Mouse (Mus musculus) kidney, postnatal 4 days (tissue): ENCODE measurements around the gene Arl8a.
A peak's percentile ranks its signal among the peaks of the same experiment; 100 is the strongest.

Source experiments
- DNase-seq, 2 experiments: peaks; one replicate each; pipeline ENCODE4 v3.0.0; 2021; ENCODE audit warnings: mixed read lengths in 2 of 2

The Arl8a gene

GRCm38 (mm10) chr1:135133678-135134435 is 12.8 kb upstream of the Arl8a start:
- no peak for DNase-seq

DNA sequence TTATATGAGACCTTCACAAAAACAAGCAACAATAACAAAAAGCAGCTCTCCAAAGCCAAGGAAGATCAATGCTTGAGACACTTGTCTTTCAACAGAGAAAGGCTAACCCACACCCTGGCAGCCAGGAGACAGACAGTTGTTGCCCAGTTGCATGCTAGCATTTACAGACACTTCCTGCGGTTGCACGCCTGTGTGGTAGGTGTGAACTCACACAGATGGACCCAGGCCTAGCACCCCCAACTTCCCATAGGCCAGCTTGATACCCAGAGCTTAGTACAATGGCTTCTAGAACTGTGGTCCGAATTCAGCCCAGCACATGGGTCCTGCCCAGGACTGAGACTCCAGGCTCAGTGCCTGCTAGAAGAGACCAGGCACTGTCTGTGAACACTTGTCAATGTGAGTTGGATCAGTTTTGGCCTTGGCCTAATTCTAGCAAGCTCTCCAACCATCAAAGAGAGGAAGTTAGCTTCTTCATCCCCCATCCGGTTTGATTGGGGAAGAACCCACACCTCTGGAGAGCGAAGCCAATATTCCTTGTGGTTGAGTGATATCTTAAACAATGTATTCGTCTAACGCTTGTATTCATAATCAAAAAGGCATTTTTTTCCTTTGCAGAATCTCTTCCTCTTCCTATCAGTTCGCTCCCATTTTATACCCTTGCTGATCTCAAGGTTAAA is 11.4 kb upstream of the Arl8a start:
- no peak for DNase-seq

- peak; percentile 78 to 79 for DNase-seq
Measured at GRCm38 (mm10) chr1:135136500-135136899, 10.1 kb upstream of the Arl8a start.

GRCm38 (mm10) chr1:135139906-135140305 is 6.7 kb upstream of the Arl8a start:
- no peak for DNase-seq

DNA sequence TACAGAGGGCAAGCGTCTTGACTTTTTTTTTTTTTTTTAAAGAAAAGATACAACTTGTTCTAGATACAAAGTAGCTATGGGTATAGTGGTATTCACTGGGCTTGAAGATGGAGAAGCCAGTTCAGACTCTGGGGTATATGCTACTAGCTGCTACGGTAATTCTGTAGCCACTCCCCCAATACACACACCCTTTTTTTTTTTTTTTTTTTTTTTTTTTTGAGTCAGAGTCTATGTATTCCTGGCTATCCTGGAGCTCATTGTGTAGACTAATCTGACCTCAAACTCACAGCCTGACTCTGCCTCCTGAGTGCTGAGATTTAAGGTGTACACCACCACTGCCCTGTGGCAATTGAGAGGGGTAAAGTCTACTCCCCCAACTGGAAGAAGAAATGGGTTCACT is 4.2 kb upstream of the Arl8a start:
- no peak for DNase-seq

GRCm38 (mm10) chr1:135143940-135144339 is 2.7 kb upstream of the Arl8a start:
- no peak for DNase-seq

DNA sequence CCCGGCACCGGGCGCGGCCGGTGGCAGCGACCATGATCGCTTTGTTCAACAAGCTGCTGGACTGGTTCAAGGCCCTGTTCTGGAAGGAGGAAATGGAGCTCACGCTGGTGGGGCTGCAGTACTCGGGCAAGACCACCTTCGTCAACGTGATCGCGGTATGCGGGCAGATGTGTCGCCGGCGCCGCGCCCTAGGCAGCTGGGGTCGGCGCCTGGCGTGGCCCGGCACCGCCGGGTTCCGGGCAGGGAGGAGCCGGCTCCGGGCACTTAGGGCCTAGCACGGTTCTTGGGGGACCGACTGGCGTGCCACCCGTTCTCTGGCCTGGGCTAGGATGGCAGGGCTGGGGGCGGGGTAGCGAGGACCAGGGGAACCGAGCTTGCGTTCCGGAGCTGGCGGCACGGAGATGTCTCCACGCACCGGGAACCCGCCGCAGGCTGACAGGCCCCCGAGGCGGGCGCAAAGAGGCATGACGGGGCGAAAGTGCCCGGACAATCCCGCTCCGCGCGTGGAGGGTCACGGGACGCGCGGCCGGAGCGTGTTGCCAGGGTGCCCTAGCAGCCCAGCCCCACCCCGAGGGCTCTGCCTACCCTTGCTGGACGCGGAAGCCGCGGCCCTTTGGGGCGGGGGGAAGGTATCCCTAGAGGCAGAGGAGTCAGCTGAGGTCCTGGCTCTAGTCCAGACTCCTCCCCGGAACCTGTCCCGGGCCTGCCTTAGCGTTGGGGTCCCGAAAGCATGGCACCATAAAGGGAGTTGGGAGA is 500 bp downstream of the Arl8a start:
- peak; percentile 88 to 93 for DNase-seq

GRCm38 (mm10) chr1:135147702-135148058 is 1.1 kb downstream of the Arl8a start:
- DNase-seq = no peak

DNA sequence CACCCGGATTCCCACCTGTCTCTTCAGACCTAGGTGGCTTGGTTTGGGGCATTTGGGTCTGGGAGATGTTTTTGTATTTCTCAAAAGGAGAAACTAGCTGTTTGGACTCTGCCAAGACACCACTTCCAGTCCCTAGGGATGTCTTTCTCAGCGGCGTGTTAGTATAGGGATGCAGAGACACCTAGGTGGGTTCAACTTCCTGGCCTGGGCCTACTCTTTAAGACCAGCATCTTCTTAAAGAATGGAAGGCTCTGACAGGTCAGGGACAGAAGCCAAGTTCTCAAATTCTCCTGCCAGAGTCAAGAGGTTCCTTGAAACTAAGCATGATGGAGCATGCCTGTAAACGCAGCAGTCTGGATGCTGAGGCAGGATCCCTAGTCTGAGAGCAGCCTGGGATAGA is 1.9 kb downstream of the Arl8a start:
- no peak for DNase-seq

- DNase-seq = no peak
Measured at GRCm38 (mm10) chr1:135148996-135149395, 2.4 kb downstream of the Arl8a start.

GRCm38 (mm10) chr1:135154011-135154410 is 7.4 kb downstream of the Arl8a start:
- no peak for DNase-seq

DNA sequence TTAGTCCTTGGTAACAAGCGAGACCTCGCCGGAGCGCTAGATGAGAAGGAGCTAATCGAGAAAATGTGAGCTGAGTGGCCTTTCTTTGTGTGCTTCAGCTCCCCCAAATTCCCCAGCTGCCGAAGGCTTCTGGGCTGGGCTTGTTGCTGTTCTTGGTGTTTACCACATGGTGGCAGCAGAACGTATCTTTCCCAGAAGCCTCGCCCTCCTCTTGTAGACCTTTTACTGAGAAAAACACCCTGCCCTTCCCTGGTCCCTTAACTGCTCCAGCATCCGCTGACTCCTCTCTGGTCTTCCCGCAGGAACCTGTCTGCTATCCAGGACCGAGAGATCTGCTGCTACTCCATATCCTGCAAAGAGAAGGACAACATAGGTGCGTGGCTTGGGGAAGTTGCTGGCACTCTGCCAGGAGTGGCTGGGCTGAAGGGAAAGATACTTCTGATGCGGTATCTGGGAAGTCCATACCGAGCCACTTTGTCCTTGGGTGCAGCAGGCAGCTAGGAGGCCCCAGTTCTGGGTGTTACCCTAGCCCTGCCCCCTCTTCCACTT is 7.9 kb downstream of the Arl8a start:
- peak; percentile 74 to 84 for DNase-seq

GRCm38 (mm10) chr1:135156300-135156699 is 9.7 kb downstream of the Arl8a start:
- no peak for DNase-seq

- DNase-seq = no peak
Measured at GRCm38 (mm10) chr1:135158633-135159032, 12.0 kb downstream of the Arl8a start.

- no peak for DNase-seq
Measured at GRCm38 (mm10) chr1:135159074-135159473, 12.4 kb downstream of the Arl8a start.

DNA sequence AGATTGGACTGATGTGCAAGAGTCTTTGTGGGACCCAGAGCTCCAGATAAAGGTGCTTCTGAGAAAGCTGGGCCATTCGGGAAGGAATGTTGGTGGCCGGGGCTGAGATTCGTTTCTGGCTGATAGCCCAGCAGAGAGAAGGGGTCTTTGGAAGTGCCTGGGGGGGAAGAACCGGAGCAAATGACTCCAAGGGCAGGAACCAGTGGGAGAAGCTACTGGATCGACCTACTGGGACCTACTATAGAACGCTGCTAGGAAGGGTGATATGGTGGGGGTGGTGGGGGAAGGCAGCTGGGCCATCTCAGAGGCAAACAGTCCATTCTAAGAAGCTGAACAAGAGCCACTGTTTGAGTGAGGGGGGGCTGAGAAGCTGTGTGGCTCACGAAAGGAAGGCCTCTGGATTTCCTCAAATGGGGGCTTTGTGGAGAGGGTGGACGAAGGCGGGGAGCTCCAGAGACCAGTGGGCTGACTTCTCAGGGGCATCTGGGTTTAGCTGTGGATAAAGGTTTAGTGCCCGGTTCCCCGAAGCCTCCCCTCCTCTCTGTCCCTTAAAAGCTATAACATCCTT is 13.0 kb downstream of the Arl8a start:
- DNase-seq = no peak

GRCm38 (mm10) chr1:135160411-135161050 is 13.9 kb downstream of the Arl8a start:
- DNase-seq = no peak

- DNase-seq = no peak
Measured at GRCm38 (mm10) chr1:135162720-135163119, 16.1 kb downstream of the Arl8a start.

DNA sequence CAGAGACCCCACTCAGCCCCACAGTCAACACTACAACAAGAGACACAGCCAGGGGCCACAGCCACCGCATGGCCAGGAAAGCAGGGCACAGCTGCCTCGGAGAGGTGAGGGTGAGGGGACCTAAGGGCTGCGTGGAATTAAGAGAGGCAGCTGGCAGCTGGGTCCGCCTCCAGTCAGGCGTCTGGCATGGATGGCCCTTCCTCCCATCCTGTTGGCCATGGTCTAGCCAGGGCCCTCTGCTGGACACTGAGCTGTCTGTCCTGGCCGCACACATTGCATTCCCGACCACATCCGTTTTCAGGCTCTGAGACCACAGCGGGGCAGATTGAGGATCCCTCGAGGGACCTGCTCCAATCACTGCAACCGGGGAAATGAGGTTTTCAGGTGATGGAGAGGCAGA is 20.8 kb downstream of the Arl8a start, which contains the start of gene Gpr37l1:
Gpr37l1 (minus strand) TSS at position 247 of the 400 bp plus-strand sequence.
- no peak for DNase-seq

DNA sequence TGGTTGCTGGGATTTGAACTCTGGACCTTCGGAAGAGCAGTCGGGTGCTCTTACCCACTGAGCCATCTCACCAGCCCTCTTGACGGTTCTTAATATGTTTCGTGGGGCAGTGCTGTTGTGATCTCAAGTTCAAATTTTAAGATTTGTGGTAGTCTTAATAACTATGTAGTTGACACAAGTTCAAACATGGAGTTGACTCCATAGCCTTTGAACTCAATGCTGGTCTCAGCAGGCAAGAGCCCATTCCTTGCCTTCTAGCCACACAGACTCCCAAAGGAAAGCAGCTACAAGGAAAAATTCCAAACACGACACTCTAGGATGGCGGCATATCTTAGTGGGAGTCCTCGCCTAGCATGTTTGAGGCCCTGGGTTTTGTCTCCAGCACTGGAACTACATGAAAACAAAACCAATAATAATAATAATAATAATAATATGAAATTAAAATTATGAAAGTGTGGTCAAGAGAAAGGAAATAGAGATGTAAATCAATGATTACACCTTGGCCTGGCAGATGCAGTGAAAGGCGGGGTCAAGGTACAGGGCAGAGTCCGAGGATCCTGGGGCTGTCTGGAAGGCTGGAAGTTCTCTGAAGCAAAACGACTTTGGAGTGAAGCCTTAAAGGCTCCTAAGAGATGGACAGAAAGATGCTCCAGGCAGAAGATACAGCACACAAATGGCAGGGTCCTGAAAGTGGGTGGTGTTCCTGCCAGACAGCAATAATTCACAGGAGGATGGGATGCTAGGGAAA is 22.0 kb downstream of the Arl8a start:
- DNase-seq = peak; percentile 46 to 66

- peak in 1 of 2 experiments; percentile 55 for DNase-seq
Measured at GRCm38 (mm10) chr1:135169556-135170224, 23.1 kb downstream of the Arl8a start.
